Mouse (Mus musculus) Muller cell, postnatal 12 days (primary cell): ENCODE results near the gene Shmt1.
"Not testable (repeated sequence)": the region's sequence is repeated elsewhere in the genome, so short reads cannot be mapped to it uniquely, and the experiment has no call there.

ENCODE experiments used
- DNase-seq: peaks from one replicate; pipeline ENCODE4 v3.0.0-alpha.2; 2015; ENCODE audit errors: inconsistent ontology term

The Shmt1 gene

DNA sequence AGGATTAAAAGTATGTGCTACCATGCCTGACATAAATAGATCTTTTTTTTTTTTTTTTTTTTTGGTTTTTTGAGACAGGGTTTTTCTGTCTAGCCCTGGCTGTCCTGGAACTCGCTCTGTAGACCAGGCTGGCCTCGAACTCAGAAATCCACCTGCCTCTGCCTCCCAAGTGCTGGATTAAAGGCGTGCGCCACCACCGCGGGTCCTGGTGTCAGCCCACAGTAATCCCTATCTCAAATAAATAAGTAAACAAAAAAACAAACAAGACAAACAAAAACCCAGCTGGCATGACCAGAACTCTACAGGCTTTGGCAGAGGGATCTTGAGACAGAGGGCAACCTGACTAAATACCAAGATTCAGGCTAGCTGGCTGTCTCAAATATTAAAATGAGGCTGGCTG lies at the start of gene Shmt1:
Shmt1 (minus strand) TSS at position 101 of the 400 bp plus-strand sequence.
- not testable (repeated sequence) for DNase-seq

DNA sequence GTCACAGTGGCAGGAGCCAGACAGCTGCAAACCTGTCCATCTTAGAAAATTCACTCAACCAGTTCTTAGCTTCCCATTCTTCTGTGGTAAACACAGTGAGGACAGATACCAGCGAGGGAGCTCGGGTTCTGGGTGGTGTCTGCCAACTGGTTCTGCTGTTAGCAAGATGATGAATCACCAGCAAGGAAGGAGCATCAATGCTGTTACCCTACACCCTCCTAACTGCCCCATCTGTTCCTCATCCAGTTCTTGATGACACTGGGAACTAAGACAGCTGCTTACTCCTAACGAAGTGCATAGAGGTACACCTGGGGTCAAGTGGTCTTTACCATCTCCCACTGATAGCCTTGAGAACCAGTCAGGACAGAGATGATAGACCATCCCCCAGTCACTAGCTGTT lies 45.1 kb upstream of the Shmt1 start:
- no peak for DNase-seq

DNA sequence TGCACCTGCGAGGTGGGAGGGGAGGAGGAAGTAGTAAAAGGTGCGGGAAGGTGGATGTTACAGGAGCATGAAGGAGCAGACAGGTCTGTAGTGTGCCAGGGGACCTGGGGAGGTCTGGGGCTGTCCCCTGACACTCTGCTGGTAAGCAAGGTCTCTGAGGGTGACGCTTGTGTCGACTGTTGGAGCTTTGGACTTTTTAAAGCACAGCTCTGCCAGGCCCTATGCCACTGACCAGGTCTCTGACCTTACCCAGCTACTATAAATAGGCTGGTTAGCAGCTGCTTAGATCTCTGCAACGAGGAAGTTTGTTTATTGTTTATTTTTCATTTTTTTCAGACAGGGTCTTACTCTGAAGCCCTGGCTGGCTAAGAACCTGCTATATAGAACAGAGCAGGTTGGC lies 33.9 kb upstream of the Shmt1 start:
- DNase-seq, result no peak

DNA sequence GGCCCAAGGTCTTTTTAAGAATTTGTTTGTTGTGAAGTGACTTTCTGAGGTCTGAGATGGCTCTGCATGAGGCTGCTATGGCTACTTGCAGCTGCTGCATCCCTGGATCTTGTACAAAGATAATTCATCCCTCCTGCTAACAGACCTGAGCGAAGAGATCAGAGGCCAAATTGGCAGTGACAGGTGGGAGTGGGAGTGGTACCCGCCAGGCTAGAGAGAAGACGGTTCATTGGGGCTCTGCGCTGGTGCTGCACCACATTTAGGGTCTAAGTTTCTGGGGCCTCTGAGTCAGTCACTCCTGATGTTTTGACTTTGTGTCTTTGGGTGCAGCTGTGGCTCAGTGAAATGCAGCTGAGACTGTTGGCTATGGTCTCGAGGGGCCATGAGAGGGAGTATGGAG lies 31.9 kb upstream of the Shmt1 start:
- DNase-seq, result no peak

DNA sequence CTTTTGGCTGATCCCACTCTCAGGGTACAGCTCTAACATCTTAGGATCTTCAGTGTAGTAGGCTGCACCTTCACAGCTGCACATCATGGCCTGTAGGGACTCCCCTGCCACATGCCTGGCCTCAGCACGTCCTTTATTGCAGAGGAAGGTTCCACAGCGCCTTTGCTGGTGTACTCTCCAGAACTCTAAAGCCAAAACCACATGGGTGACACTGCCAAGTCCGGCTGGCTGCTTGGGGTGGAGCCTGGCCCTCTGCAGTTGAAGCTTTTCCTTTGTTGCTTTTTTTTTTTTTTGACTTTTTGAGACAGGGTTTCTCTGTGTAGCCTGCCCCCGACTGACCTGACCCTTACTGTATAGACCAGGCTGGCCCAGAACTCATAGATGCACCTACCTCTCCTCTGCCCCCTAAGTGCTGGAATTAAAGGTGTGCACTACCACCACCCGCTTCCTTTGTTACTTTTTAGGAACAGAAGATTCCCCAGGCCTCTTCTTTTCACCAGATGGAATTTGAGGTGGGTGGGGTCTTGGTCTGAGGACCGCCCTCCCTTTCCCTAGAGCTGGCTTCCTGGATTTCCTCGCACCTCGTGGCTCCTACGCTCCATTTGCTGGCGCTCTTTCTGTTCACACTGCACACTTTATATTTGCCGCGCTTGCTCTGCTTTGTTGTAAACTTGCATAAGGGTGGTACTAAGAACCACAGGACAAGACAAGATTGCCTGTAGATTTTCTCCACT lies 30.1 kb upstream of the Shmt1 start:
- DNase-seq, result peak; percentile 44

DNA sequence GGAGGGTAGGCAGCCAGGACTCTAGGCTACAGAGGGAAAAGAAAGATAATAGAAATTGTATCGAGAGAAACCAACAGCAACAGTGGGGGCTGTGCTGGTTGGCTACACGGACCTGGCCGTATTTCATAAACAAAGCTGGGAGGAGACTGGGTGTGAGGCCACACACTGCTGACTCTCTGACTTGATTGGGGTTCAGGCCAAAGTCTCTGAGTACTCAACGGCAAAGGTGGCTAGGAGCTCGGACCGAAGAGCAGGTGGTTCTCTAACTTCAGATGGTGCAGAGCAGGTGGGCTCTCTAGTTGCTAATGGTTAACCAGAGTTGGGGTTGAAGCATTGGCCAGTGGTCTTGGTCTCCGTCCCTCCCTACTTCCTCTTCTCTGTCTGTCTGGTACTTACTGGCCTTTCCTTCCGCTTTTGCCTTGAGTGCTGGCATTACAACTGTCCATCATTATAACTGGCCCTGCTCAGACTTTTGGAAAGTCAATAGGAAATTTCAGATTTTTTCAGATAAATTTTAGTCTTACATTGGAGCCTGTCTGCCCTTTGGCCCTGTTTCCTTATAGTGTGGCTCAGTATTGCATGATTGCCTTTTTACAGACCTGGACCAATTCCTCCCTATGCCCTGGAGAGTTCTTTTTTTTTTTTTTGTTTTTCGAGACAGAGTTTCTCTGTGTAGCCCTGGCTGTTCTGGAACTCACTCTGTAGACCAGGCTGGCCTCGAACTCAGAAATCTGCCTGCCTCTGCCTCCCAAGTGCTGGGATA lies 26.3 kb upstream of the Shmt1 start:
- no peak for DNase-seq

DNA sequence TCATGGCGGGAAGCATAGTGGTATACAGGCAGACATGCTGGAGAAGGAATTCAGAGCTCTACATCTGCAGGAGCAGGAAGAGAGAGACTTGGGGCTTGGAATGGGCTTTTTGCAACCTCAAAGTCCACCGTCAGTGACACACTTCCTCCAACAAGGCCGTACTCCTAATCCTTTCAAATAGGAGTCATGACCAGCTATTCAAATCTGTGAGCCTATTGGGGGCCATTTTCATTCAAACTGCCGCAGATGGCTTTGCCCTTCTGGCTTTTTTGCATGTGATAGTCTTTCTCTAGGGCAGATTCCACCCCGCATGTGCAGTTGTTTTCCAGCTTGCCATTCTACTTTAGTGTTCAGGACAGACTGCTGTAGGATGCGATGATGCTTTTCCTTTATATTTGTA lies 25.4 kb upstream of the Shmt1 start:
- DNase-seq, result no peak

DNA sequence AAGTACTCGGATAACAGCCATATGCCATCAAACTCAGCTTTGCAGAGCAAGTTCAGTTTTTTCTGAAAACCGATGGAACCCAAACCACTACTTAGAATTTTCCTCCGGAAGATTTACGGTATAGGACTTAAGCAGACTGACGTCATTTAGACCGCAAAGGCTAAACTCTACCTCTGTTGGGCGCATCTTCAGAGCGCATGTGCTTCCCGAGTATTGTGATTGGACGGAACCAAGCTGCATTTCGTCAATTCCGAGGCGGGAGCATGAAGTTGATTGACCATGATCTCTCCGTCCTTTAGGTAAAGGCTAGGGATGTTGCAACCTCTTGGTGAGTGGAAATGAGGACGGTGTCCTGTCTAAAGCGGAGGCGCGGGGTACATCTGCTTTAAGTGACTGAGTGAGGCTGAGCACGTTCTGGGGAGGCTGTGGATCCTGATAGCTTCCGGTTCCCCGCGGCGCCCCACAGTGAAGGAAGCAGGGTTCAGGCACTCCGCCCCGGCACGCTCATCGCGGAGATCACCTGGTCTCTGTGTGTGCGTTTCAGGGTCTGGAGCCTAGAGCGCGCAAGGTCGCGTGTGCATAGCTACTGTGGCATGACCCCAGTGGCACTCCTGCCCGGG lies 19.0 kb upstream of the Shmt1 start, which contains the start of gene Dhrs7b:
Dhrs7b (plus strand) TSS at position 199 of the 620 bp plus-strand sequence.
- peak; percentile 88 for DNase-seq

DNA sequence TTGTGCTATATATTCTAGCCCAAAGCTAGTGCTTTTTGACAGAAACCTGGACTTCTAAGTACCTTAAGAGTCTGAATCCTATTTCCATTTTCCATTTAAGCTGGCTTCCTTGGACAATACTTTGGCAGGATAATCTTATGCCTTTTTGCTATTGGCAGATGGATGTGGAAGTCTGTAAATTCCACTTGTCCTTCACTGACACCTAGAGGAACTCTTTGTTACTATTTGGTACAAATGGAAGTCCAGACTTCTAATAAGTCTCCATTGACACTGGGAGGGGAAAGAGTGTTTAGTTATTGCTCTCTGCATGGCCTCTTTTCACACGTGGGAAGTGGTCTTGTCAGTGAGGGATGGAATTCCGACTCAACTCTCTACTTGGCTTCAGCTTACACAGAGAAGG lies 17.4 kb upstream of the Shmt1 start:
- peak; percentile 57 for DNase-seq

DNA sequence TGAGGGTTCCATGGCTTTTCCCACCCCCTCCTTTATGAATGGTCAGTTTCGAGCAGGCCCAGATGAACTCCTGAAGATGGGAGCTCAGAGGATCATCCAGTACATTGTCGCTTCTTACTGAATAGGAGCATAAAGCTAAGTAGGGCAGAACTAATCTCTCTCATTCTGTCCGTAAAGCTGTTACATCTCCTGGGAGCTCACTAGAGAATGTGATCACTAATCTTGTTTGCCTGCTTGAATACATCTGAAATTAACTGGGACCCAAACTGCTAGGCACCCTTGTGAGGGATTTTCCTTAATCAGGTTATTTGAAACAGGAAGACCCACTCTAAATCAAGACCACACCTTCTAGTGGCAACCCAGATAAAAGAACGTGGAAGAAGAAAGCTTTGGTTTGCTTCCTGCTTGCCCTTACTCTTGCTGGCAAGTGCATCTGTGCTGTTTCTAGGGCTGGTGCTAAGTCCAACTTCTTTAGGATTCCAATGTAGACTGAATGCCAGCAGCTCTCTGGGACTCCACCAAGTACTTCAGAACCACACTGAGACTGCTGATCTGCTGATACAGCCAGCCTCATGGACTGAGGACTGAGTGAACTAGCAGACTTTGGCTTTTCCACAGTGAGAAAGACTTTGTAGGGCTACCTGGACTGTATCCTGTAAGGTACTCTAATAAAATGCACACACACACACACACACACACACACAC lies 15.9 kb upstream of the Shmt1 start:
- no peak for DNase-seq

DNA sequence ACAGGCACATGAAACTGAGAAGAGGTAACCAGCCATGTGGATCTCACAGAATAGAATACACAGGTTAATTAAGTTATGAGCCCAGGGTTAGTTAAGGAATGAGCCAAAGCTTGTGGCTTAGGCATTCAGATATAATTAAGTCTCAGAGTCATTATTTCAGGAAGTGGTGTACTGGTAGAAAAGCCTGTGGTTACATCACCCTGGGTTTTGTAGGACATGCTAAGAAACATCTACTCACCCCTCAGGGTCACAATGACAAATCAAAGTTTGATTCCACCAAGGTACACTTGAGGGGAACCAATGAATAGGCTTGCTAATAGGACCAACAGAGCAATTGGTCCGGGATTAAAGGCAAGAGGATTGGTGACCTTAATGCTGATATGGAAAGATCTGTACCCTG lies 15.2 kb upstream of the Shmt1 start:
- DNase-seq, result no peak

DNA sequence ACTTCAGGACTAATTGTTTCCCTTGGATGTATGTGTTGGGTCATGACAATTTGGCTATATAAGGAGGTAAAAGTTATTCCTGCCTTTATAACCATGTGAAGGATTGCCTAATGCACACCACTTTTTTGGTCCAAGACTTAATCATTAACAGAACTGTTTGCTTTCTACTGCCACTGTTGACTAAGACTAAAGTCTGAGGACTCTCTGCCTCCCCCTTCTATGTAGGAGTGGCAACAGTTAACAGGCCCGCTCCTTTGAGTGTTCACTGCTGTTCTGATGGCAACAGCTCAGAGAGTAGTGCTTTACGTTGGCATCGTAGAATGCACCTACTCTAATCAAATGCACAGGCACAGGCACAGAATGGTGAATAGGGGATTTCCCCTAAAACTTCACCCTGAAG lies 13.7 kb upstream of the Shmt1 start:
- no peak for DNase-seq

DNA sequence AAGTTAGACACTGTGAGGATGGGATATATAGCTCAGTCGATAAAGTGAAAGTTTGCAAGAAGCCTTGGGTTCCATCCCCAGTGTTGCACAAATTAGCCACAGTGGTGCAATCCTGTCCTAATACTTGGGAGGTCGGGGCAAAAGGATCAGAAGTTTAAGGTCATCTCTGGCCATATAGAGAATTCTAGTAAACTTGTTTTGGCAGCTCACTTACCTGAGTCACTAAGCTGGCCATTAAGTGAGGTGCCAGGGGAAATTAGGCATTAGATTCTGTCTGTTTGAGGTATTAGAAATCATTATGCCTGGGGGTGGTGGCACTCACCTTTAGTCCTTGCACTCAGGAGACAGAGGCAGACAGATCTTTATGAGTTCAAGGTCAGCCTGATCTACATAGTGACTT lies 12.3 kb upstream of the Shmt1 start:
- DNase-seq, result no peak

DNA sequence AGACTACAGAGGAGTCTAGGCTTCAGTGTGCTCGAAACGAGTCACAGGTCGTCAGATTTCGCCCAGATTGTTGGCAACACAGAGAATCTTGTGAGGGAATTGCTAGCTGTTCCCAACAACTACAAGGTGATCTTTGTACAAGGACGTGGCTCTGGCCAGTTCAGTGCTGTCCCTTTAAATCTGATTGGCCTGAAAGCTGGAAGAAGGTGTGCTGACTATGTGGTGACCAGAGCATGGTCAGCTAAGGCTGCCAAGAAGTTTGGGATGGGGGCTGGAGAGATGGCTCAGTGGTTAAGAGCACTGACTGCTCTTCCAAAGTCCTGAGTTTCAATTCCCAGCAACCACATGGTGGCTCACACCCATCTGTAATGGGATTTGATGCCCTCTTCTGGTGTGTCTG lies 4.9 kb upstream of the Shmt1 start:
- no peak for DNase-seq

DNA sequence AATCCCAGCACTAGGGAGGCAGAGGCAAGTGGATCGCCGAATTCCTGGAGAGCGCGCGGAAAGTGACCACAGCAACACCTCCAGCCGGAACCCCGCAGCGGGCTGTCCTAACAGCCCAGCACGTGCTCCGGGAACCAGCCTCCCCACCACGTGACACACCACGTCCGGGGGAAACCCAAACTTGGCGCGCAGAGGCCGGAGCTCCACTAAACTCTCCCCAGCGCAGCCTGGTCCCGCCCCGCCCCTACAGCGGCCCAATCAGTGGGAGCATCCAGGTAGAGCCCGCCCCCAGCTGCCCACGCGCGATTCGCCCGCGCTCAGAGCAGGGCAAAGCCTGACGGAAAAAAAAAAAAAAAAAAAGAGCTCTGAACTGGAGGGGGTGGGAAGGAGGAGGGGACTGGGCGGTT lies 461 bp downstream of the Shmt1 start:
- DNase-seq, result peak; percentile 98

DNA sequence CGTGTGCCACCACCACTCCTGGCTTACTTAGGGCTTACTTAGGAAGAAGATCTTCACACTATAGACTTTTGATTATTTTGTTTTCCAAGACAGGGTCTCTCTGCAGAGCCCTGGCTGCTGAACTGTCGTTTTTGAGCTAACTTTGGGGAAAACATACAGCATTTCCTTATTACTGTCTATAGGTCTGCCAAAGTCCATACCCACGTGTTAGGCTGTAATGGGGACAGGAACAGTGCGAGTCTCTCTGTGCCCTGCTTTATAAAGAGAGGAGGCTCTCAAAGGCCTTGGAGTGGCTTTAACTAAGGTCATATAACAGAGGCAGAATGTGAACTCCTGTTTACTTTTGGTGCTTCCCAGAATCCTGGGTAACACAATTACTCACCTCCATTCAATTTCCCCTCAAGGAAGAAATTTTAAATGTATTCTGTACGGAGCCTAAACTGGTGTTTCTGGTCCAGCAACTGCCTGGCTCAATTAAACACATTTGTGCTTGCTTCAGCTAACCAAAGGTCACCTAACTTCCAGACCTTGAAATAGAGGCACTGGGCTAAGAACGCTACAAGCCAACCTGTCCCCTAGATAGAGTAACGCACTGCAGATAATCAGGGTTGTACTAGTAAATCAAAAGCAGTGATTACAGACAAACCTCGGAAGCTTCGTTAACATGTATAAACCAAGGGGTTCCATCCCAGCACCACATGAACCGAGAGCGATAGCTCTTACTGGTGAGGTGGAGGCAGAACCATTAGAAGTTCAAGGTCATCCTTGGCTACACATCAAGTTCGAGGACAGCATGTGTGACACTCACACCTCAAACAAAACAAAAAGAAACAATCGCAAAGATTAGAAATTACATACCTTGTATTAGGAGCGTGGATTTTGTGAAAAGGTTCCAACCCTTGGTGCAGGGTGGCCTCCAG lies 1.2 kb downstream of the Shmt1 start:
- DNase-seq, result no peak

DNA sequence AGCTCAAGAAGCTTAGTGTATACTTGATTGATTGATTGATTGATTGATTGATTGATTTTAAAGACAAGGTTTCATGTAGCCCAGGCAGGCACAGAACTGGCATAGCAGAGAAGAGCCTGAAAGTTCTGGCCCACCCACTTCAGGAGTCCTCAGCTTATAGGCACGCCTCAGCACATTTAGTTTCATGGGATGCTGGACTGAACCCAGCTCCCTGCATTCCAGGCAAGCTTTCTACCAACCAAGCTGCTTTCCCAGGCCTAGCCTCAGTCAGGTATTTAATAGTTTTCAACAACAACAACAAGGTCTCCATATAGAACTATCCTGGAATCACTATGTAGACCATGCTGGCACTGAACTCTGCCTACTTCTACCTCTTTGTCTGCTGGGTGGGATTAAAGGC lies 2.0 kb downstream of the Shmt1 start:
- DNase-seq, result no peak

DNA sequence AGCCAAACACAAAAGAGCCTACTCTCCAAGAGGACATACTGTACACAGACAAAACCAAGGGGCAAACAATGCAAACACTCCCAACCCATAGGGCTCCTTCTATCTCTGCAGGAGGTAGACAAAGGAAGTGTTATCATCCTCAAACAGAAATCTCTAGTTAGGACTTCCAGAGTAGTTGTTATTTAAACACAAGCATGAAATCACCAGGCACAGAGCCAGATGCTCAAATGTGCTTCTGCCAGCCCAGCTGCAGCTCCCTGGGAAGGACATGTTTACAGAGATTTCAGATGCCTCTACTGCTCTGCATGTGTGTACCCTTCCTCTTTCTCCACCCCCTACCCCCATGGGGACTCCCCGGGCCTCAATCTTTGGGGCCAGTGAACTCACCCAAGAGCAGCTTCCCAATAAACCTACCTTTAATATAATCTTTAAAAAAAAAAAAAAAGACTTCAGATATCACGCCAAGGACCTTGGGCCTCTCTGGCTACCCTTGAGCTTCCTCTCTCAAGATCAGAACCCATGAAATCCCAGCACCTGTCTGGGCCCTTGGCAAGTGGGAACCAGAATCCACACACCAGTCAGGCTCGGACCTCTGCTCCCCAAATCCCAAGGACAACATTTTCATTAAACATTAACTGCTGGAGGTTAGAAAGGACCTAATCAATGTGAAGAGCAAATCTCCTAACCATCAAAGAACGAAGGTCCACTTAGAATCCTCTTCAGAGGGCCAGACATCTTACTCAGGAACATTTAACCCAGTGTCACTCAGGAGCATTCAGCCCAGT lies 3.0 kb downstream of the Shmt1 start:
- no peak for DNase-seq

DNA sequence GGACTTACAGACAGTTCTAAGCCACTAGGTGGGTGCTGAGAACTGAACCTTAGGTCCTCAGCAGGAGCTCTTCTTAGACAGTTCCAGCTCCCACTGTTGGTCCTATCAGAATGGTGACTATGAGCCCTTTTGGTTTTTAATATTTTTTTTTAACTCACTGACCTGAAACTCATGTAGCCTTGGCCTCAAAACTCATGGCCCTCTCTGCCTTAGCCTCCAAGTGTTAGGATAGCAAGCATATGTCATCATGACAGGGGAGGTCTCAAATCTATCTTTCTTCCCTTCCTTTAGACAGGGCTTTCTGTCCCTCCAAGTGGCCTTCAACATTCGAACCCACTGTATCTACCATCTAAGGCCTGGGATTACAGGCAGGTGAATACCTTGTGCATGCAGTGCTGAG lies 10.6 kb downstream of the Shmt1 start:
- DNase-seq, result no peak

DNA sequence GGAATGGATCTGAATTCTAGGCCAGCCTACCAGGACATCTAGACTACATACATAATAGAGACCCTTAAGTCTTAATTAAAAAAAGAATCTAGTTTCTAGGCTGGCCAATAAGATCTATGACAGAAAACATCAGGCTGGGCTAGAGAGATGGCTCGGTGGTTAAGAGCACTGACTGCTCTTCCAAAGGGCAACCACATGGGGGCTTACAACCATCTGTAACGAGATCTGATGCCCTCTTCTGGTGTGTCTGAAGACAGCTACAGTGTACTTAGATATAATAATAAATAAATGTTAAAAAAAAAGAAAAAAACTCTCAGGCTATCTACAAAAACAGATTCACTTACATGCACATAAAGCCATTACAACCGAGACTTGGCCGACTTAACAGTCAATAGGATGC lies 11.5 kb downstream of the Shmt1 start:
- DNase-seq, result no peak
